Mouse (Mus musculus): ENCODE measurements at regions not wholly inside any gene's neighbourhood (a gene's known extent, or its start where the extent isn't known, plus 50 kb on each side); places are given as distances from the start of the nearest gene placed in this dataset.

GRCm38 (mm10) chr14:61739453-61739852 is 132.2 kb downstream of the Kcnrg start:
- H3K4me3 ChIP-seq (ENCODE audit: control insufficient read depth, insufficient read depth, low read length), result no peak overlapping the region
- no peak overlapping the region for H3K27ac ChIP-seq (ENCODE audit: control insufficient read depth, insufficient read depth, low read length)
- peaks cover 8% of the 10 kb centered on the region for H3K4me1 ChIP-seq (replicated peaks; ENCODE audit: control insufficient read depth, insufficient read depth, low read length)
- WGBS, result 95% methylated on average over 1 of the region's 1 CpGs
- no peak for DNase-seq
- H3K36me3 ChIP-seq (ENCODE audit: control insufficient read depth, insufficient read depth, low read length), result no peaks in the 10 kb centered on the region
- TF ChIP-seq CTCF (IDR thresholded peaks at IDR 0.05; ENCODE audit: borderline replicate concordance, control insufficient read depth, extremely low read depth, insufficient read depth, low read length, poor library complexity) (no peak), POLR2A (IDR thresholded peaks at IDR 0.05; ENCODE audit: control insufficient read depth, extremely low read depth, insufficient read depth, low read length, poor library complexity) (no peak)
- no peaks in the 10 kb centered on the region for H3K27me3 ChIP-seq (ENCODE audit: control insufficient read depth, insufficient read depth, low read length)

- WGBS, result 59% methylated on average over 4 of the region's 4 CpGs
- no peaks in the 10 kb centered on the region for H3K27me3 ChIP-seq (ENCODE audit: control insufficient read depth, insufficient read depth, low read length)
- no peak overlapping the region for H3K27ac ChIP-seq (ENCODE audit: control insufficient read depth, insufficient read depth, low read length)
- H3K4me3 ChIP-seq (ENCODE audit: control insufficient read depth, insufficient read depth, low read length), result no peak overlapping the region
- H3K36me3 ChIP-seq (ENCODE audit: control insufficient read depth, insufficient read depth, low read length), result no peaks in the 10 kb centered on the region
- DNase-seq, result no peak
- TF ChIP-seq CTCF (IDR thresholded peaks at IDR 0.05; ENCODE audit: borderline replicate concordance, control insufficient read depth, extremely low read depth, insufficient read depth, low read length, poor library complexity), result no peak
- TF ChIP-seq POLR2A (IDR thresholded peaks at IDR 0.05; ENCODE audit: control insufficient read depth, extremely low read depth, insufficient read depth, low read length, poor library complexity), result no peak
- no peaks in the 10 kb centered on the region for H3K4me1 ChIP-seq (replicated peaks; ENCODE audit: control insufficient read depth, insufficient read depth, low read length)
Measured at GRCm38 (mm10) chr14:61743855-61744408, 136.7 kb downstream of the Kcnrg start.

- peaks cover 6% of the 10 kb centered on the region for H3K4me1 ChIP-seq (replicated peaks; ENCODE audit: control insufficient read depth, insufficient read depth, low read length)
- no peaks in the 10 kb centered on the region for H3K27me3 ChIP-seq (ENCODE audit: control insufficient read depth, insufficient read depth, low read length)
- no peak overlapping the region for H3K27ac ChIP-seq (ENCODE audit: control insufficient read depth, insufficient read depth, low read length)
- no peak overlapping the region for H3K4me3 ChIP-seq (ENCODE audit: control insufficient read depth, insufficient read depth, low read length)
- TF ChIP-seq CTCF (IDR thresholded peaks at IDR 0.05; ENCODE audit: borderline replicate concordance, control insufficient read depth, extremely low read depth, insufficient read depth, low read length, poor library complexity) (no peak), POLR2A (IDR thresholded peaks at IDR 0.05; ENCODE audit: control insufficient read depth, extremely low read depth, insufficient read depth, low read length, poor library complexity) (no peak)
- no peaks in the 10 kb centered on the region for H3K36me3 ChIP-seq (ENCODE audit: control insufficient read depth, insufficient read depth, low read length)
- 94% methylated on average over 3 of the region's 3 CpGs for WGBS
- DNase-seq, result no peak
Measured at GRCm38 (mm10) chr14:61753421-61753820, 146.2 kb downstream of the Kcnrg start.

GRCm38 (mm10) chr14:61756651-61757050 is 149.4 kb downstream of the Kcnrg start:
- DNase-seq, result no peak
- H3K36me3 ChIP-seq (ENCODE audit: control insufficient read depth, insufficient read depth, low read length), result no peaks in the 10 kb centered on the region
- peaks cover 6% of the 10 kb centered on the region for H3K4me1 ChIP-seq (replicated peaks; ENCODE audit: control insufficient read depth, insufficient read depth, low read length)
- H3K4me3 ChIP-seq (ENCODE audit: control insufficient read depth, insufficient read depth, low read length), result no peak overlapping the region
- TF ChIP-seq POLR2A (IDR thresholded peaks at IDR 0.05; ENCODE audit: control insufficient read depth, extremely low read depth, insufficient read depth, low read length, poor library complexity), result no peak
- WGBS, result 30% methylated on average over 1 of the region's 1 CpGs
- no peak overlapping the region for H3K27ac ChIP-seq (ENCODE audit: control insufficient read depth, insufficient read depth, low read length)
- H3K27me3 ChIP-seq (ENCODE audit: control insufficient read depth, insufficient read depth, low read length), result no peaks in the 10 kb centered on the region

- H3K4me1 ChIP-seq (replicated peaks; ENCODE audit: control insufficient read depth, insufficient read depth, low read length), result peaks cover 6% of the 10 kb centered on the region
- 0 out of 2 replicates have a peak overlapping the region, but pooled peaks have one; percentile 24 for H3K4me3 ChIP-seq (ENCODE audit: control insufficient read depth, insufficient read depth, low read length)
- TF ChIP-seq POLR2A (IDR thresholded peaks at IDR 0.05; ENCODE audit: control insufficient read depth, extremely low read depth, insufficient read depth, low read length, poor library complexity), result no peak
- TF ChIP-seq CTCF (IDR thresholded peaks at IDR 0.05; ENCODE audit: borderline replicate concordance, control insufficient read depth, extremely low read depth, insufficient read depth, low read length, poor library complexity), result no peak
- H3K27me3 ChIP-seq (ENCODE audit: control insufficient read depth, insufficient read depth, low read length), result no peaks in the 10 kb centered on the region
- H3K27ac ChIP-seq (ENCODE audit: control insufficient read depth, insufficient read depth, low read length), result no peak overlapping the region
- no peaks in the 10 kb centered on the region for H3K36me3 ChIP-seq (ENCODE audit: control insufficient read depth, insufficient read depth, low read length)
- DNase-seq, result no peak
- WGBS, result 12% methylated on average over 15 of the region's 15 CpGs
Measured at GRCm38 (mm10) chr14:61757086-61757822, 150.0 kb downstream of the Kcnrg start.

GRCm38 (mm10) chr14:61757823-61758175 is 150.5 kb downstream of the Kcnrg start:
- H3K4me3 ChIP-seq (ENCODE audit: control insufficient read depth, insufficient read depth, low read length), result no peak overlapping the region

More at GRCm38 (mm10) chr14:61757823-61758175, 150.5 kb downstream of the Kcnrg start:
- no peak for DNase-seq
- peaks cover 6% of the 10 kb centered on the region for H3K4me1 ChIP-seq (replicated peaks; ENCODE audit: control insufficient read depth, insufficient read depth, low read length)
- no peak overlapping the region for H3K27ac ChIP-seq (ENCODE audit: control insufficient read depth, insufficient read depth, low read length)
- H3K27me3 ChIP-seq (ENCODE audit: control insufficient read depth, insufficient read depth, low read length), result no peaks in the 10 kb centered on the region
- H3K36me3 ChIP-seq (ENCODE audit: control insufficient read depth, insufficient read depth, low read length), result no peaks in the 10 kb centered on the region
- TF ChIP-seq POLR2A (IDR thresholded peaks at IDR 0.05; ENCODE audit: control insufficient read depth, extremely low read depth, insufficient read depth, low read length, poor library complexity) (no peak), CTCF (IDR thresholded peaks at IDR 0.05; ENCODE audit: borderline replicate concordance, control insufficient read depth, extremely low read depth, insufficient read depth, low read length, poor library complexity) (no peak)
- 34% methylated on average over 7 of the region's 7 CpGs for WGBS

Data from thymus, adult 2 months (tissue).